Mouse (Mus musculus): ENCODE measurements around the gene Hdac11. TPM values are rescaled to one million over a fixed set of nuclear protein-coding genes. Genes with fewer than 3 reads are reported as not detected.

Gene Hdac11
- polyA plus RNA-seq, 1 experiment, result 1.5 TPM

DNA sequence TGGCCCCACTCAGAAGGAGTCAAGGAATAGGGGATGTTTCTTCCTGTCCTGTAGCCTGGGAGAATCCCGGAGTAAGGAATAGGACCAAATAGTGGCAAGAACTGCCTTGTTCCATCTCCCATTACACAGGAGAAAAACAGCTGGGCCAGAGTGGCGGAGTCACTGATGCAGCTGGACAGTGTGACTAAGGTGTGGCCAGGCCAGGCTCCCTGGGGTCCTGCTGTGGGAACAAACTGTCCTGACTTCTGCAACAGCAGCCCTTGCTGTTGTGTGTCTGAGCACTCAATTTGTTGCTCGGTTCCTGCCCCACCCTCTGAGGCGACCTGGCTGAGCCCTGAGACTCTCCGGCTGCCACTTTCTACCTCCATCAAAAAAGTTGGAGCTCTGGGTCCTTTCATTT lies 29.0 kb downstream of the Hdac11 start:
- Histone ChIP-seq H3K36me3 (ENCODE audit: control insufficient read depth) (no peaks in the 10 kb centered on the region), H3K9me3 (ENCODE audit: control insufficient read depth, low read length) (no peaks in the 10 kb centered on the region), H3K4me3 (replicated peaks) (no peak overlapping the region), H3K4me1 (ENCODE audit: control insufficient read depth) (peaks cover 8% of the 10 kb centered on the region), H3K27me3 (ENCODE audit: control insufficient read depth) (peaks cover 12% of the 10 kb centered on the region; the same call in 1 of the 2 replicates)
- TF ChIP-seq TAL1 (IDR thresholded peaks at IDR 0.05; ENCODE audit: low read length) (no peak), GATA1 (IDR thresholded peaks at IDR 0.05; ENCODE audit: low read length) (no peak)

DNA sequence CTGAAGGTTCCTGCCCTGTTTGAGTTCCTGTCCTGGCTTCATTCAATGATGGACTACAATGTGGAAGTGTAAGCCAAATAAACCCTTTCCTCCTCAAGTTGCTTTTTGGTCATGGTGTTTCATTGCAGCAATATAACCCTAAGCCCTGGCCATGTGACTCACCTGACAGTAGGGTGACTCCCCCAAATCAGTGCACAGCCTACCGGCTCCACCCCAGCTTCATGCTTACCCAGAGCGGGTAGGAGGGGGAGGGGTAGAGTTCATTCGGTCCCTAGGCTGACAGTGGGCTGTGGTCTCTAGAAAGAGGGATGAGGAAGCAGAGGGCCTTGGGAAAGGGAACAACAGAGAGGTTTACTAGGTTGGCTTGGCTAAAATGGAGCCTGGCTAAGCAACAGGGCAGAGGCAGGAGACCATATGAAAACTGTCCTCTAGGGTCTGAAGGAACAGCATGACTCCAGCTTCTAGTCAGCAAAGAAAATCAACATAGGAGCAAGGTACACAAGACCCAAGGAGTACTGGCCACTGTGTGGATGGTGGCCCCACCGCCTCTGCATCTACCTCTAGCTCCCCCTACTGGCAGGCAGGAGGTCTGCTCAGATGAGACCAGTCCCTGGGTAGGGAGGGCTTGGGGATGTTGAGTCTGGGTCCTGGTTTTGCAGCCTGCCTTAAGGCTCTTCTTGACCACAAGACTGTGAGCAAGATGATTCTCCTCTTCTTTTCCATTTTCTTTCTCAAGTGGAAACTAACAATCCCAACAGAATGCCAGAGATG lies 29.9 kb downstream of the Hdac11 start:
- no peak overlapping the region for H3K4me3 ChIP-seq (replicated peaks)
- no peaks in the 10 kb centered on the region for H3K9me3 ChIP-seq (ENCODE audit: control insufficient read depth, low read length)
- H3K36me3 ChIP-seq (ENCODE audit: control insufficient read depth), result no peaks in the 10 kb centered on the region
- peaks cover 9% of the 10 kb centered on the region; the same call in 1 of the 2 replicates for H3K27me3 ChIP-seq (ENCODE audit: control insufficient read depth)
- H3K4me1 ChIP-seq (ENCODE audit: control insufficient read depth), result peaks cover 8% of the 10 kb centered on the region
- TF ChIP-seq TAL1 (IDR thresholded peaks at IDR 0.05; ENCODE audit: low read length) (no peak), GATA1 (IDR thresholded peaks at IDR 0.05; ENCODE audit: low read length) (no peak)

- peaks cover 7% of the 10 kb centered on the region; the same call in 1 of the 2 replicates for H3K27me3 ChIP-seq (ENCODE audit: control insufficient read depth)
- no peak overlapping the region for H3K4me3 ChIP-seq (replicated peaks)
- no peaks in the 10 kb centered on the region for H3K9me3 ChIP-seq (ENCODE audit: control insufficient read depth, low read length)
- no peaks in the 10 kb centered on the region for H3K36me3 ChIP-seq (ENCODE audit: control insufficient read depth)
- no peak for TF ChIP-seq TAL1 (IDR thresholded peaks at IDR 0.05; ENCODE audit: low read length)
- no peak for TF ChIP-seq GATA1 (IDR thresholded peaks at IDR 0.05; ENCODE audit: low read length)
- H3K4me1 ChIP-seq (ENCODE audit: control insufficient read depth), result peaks cover 8% of the 10 kb centered on the region
Observed at GRCm38 (mm10) chr6:91186934-91187333, 30.5 kb downstream of the Hdac11 start.

DNA sequence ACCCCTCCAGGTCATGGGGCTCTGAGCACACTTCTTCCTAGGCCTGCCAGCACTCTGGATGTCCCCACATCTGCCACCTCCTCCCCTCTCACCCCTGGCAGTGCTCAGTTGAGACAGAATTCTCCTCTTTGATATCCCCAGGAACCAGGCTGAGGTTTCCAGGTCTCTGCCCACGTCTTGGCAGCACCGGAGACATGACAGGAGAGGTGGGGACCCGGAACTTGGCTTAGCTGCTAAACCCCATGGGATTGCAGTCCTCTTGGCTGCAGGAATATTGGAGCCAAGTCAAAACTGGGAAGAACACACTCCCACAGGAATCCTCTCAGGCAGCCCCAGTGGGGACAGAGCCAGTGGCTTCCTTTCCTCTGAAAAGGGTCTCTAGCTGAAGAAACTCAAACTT lies 31.4 kb downstream of the Hdac11 start:
- H3K27me3 ChIP-seq (ENCODE audit: control insufficient read depth), result peaks cover 3% of the 10 kb centered on the region; the same call in 1 of the 2 replicates
- H3K4me1 ChIP-seq (ENCODE audit: control insufficient read depth), result peaks cover 8% of the 10 kb centered on the region
- TF ChIP-seq GATA1 (IDR thresholded peaks at IDR 0.05; ENCODE audit: low read length) (no peak), TAL1 (IDR thresholded peaks at IDR 0.05; ENCODE audit: low read length) (no peak)

GRCm38 (mm10) chr6:91189971-91190370 lies 33.5 kb downstream of the Hdac11 start:
- no peaks in the 10 kb centered on the region; the same call in 1 of the 2 replicates for H3K4me1 ChIP-seq (ENCODE audit: control insufficient read depth)
- H3K9me3 ChIP-seq (ENCODE audit: control insufficient read depth, low read length), result no peaks in the 10 kb centered on the region
- no peaks in the 10 kb centered on the region for H3K36me3 ChIP-seq (ENCODE audit: control insufficient read depth)
- no peak for TF ChIP-seq GATA1 (IDR thresholded peaks at IDR 0.05; ENCODE audit: low read length)
- TF ChIP-seq TAL1 (IDR thresholded peaks at IDR 0.05; ENCODE audit: low read length), result no peak
- H3K27me3 ChIP-seq (ENCODE audit: control insufficient read depth), result peaks cover 3% of the 10 kb centered on the region; the same call in 1 of the 2 replicates
- H3K4me3 ChIP-seq (replicated peaks), result no peak overlapping the region

More for the DNA sequence above, 31.4 kb downstream of the Hdac11 start:
- Histone ChIP-seq H3K36me3 (ENCODE audit: control insufficient read depth) (no peaks in the 10 kb centered on the region), H3K4me3 (replicated peaks) (no peak overlapping the region), H3K9me3 (ENCODE audit: control insufficient read depth, low read length) (no peaks in the 10 kb centered on the region)

- Histone ChIP-seq H3K36me3 (ENCODE audit: control insufficient read depth) (no peaks in the 10 kb centered on the region), H3K4me3 (replicated peaks) (no peak overlapping the region), H3K27me3 (ENCODE audit: control insufficient read depth) (peaks cover 3% of the 10 kb centered on the region), H3K9me3 (ENCODE audit: control insufficient read depth, low read length) (no peaks in the 10 kb centered on the region), H3K4me1 (ENCODE audit: control insufficient read depth) (no peaks in the 10 kb centered on the region; the same call in 1 of the 2 replicates)
- TF ChIP-seq GATA1 (IDR thresholded peaks at IDR 0.05; ENCODE audit: low read length) (no peak), TAL1 (IDR thresholded peaks at IDR 0.05; ENCODE audit: low read length) (no peak)
Observed at GRCm38 (mm10) chr6:91191465-91191864, 35.0 kb downstream of the Hdac11 start.

GRCm38 (mm10) chr6:91192421-91192820 lies 36.0 kb downstream of the Hdac11 start:
- no peak for TF ChIP-seq GATA1 (IDR thresholded peaks at IDR 0.05; ENCODE audit: low read length)
- Histone ChIP-seq H3K9me3 (ENCODE audit: control insufficient read depth, low read length) (no peaks in the 10 kb centered on the region), H3K4me1 (ENCODE audit: control insufficient read depth) (no peaks in the 10 kb centered on the region; the same call in 1 of the 2 replicates), H3K27me3 (ENCODE audit: control insufficient read depth) (peaks cover 3% of the 10 kb centered on the region), H3K4me3 (replicated peaks) (no peak overlapping the region), H3K36me3 (ENCODE audit: control insufficient read depth) (no peaks in the 10 kb centered on the region)

DNA sequence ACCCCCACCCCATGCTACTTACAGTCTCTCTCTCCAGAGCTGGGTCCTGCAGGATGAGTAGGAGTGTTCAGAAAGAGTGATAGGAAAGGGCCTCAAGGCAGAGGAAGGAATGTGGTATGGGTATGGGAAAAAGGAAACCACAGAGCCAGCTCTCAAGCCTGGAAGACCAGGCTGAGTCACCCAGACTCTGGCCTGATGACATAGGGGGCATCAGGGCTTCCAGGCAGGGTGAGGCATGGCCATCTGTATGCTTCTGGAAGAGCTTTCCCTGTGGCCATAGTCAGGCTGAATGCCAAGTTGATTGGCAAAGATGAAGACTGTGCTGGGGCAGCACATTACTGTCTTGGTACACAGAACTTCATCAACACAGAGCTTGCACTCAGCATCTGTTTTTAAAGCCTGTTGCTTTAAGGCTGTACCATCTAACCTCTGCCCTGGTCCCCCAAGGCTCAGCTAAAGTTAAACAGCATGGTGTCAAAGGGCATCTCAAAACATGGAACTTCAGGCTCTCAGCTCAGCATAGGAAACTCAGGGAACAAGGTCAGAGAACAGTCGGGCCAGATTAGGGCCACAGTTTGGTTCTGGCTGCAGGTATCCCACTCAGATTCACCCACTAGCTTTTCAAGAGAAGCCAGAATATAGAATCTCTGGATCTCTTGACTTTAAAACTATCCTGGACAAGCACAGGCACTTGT lies 36.5 kb downstream of the Hdac11 start:
- H3K4me3 ChIP-seq (replicated peaks), result no peak overlapping the region
- no peaks in the 10 kb centered on the region; the same call in 1 of the 2 replicates for H3K4me1 ChIP-seq (ENCODE audit: control insufficient read depth)
- peaks cover 2% of the 10 kb centered on the region for H3K9me3 ChIP-seq (ENCODE audit: control insufficient read depth, low read length)
- peaks cover 2% of the 10 kb centered on the region for H3K27me3 ChIP-seq (ENCODE audit: control insufficient read depth)
- no peak for TF ChIP-seq TAL1 (IDR thresholded peaks at IDR 0.05; ENCODE audit: low read length)
- no peak for TF ChIP-seq GATA1 (IDR thresholded peaks at IDR 0.05; ENCODE audit: low read length)
- H3K36me3 ChIP-seq (ENCODE audit: control insufficient read depth), result no peaks in the 10 kb centered on the region

DNA sequence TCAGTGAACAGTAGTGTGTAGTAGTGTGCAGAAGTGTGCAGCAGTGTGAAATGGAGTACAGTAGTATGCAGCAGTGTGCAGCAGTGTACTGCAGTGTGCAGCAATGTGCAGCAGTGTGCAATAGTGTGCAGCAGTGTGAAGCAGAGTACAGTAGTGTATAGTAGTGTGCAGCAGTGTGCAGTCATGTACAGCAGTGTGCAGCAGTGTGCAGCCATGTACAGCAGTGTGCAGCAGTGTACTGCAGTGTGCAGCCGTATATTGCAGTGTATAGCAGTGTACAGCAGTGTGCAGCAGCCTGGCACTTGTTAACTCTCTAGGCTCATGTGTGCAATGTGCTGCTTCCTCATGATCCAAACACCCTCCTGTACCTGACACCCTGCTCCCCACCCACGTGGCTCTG lies 42.0 kb downstream of the Hdac11 start:
- H3K27me3 ChIP-seq (ENCODE audit: control insufficient read depth), result peaks cover 5% of the 10 kb centered on the region
- H3K9me3 ChIP-seq (ENCODE audit: control insufficient read depth, low read length), result peaks cover 4% of the 10 kb centered on the region
- no peaks in the 10 kb centered on the region for H3K4me1 ChIP-seq (ENCODE audit: control insufficient read depth)
- no peak overlapping the region for H3K4me3 ChIP-seq (replicated peaks)
- no peak for TF ChIP-seq GATA1 (IDR thresholded peaks at IDR 0.05; ENCODE audit: low read length)
- TF ChIP-seq TAL1 (IDR thresholded peaks at IDR 0.05; ENCODE audit: low read length), result no peak
- H3K36me3 ChIP-seq (ENCODE audit: control insufficient read depth), result no peaks in the 10 kb centered on the region
